Mouse (Mus musculus) embryonic facial prominence, embryonic 14.5 days (tissue): ENCODE data around the gene Trp73. TPM values are rescaled to one million over a fixed set of nuclear protein-coding genes. Genes with fewer than 3 reads are reported as not detected.

ENCODE experiments used
- ATAC-seq: fragments of 200-750 bp; cut with Nextera tagmentation; 2 replicates; pipeline ENCODE4 v1.8.0; 2017; ENCODE audit warnings: low read depth, moderate number of reproducible peaks, moderate TSS enrichment
- DNase-seq: peaks from one replicate; pipeline ENCODE4 v3.0.0-alpha.2; 2015; ENCODE audit warnings: low spot score
- H3K27ac ChIP-seq: fragments of 300-500 bp; sonication (generic); replicated peaks from 2 replicates; pipeline ENCODE4 v1.5.1; 2014; ENCODE audit warnings: low read depth, mild to moderate bottlenecking, low read length, moderate library complexity
- H3K27me3 ChIP-seq: fragments of 300-500 bp; sonication (generic); replicated peaks from 2 replicates; pipeline ENCODE4 v1.6.1; 2014; ENCODE audit warnings: low read length; ENCODE audit not compliant: control insufficient read depth, insufficient read depth
- H3K36me3 ChIP-seq: fragments of 300-500 bp; sonication (generic); 2 replicates; pipeline ENCODE4 v1.6.1; 2014; ENCODE audit warnings: low read length, mixed read lengths; ENCODE audit not compliant: control insufficient read depth, insufficient read depth
- H3K4me1 ChIP-seq: fragments of 300-500 bp; sonication (generic); 2 replicates; pipeline ENCODE4 v1.6.1; 2014; ENCODE audit warnings: antibody characterized with exemption, low read length; ENCODE audit not compliant: control insufficient read depth, insufficient read depth
- H3K4me2 ChIP-seq: fragments of 300-500 bp; sonication (generic); 2 replicates; pipeline ENCODE4 v1.6.1; 2014; ENCODE audit warnings: low read depth, mild to moderate bottlenecking, low read length, moderate library complexity, mixed read lengths
- H3K4me3 ChIP-seq: fragments of 300-500 bp; sonication (generic); 2 replicates; pipeline ENCODE4 v1.5.1; 2014; ENCODE audit warnings: low read depth, mild to moderate bottlenecking, low read length
- H3K9ac ChIP-seq: fragments of 300-500 bp; sonication (generic); 2 replicates; pipeline ENCODE4 v1.6.1; 2014; ENCODE audit warnings: low read depth, mild to moderate bottlenecking, low read length, moderate library complexity, mixed read lengths
- H3K9me3 ChIP-seq: fragments of 300-500 bp; sonication (generic); 2 replicates; pipeline ENCODE4 v1.6.1; 2016; ENCODE audit warnings: low read length; ENCODE audit not compliant: control insufficient read depth
- WGBS: fragments of 180-500 bp; shearing (Covaris S2); extraction: QIAGEN DNeasy Blood & Tissue Kit; methylation state at CpG from one replicate; pipeline ENCODE4 v1.1.7; 2014; 5-methylcytosine and 5-hydroxymethylcytosine counted together
- polyA plus RNA-seq: library from polyadenylated mRNA; unstranded; fragments of >200 nt; fragmentation: Nextera tagmentation; extraction: Ambion mirVana; gene quantifications from 2 replicates; pipeline ENCODE4 v1.2.1, GENCODE M21; 2014

Gene Trp73
- polyA plus RNA-seq, 1 experiment from 2014 or later: 3.5 TPM

DNA sequence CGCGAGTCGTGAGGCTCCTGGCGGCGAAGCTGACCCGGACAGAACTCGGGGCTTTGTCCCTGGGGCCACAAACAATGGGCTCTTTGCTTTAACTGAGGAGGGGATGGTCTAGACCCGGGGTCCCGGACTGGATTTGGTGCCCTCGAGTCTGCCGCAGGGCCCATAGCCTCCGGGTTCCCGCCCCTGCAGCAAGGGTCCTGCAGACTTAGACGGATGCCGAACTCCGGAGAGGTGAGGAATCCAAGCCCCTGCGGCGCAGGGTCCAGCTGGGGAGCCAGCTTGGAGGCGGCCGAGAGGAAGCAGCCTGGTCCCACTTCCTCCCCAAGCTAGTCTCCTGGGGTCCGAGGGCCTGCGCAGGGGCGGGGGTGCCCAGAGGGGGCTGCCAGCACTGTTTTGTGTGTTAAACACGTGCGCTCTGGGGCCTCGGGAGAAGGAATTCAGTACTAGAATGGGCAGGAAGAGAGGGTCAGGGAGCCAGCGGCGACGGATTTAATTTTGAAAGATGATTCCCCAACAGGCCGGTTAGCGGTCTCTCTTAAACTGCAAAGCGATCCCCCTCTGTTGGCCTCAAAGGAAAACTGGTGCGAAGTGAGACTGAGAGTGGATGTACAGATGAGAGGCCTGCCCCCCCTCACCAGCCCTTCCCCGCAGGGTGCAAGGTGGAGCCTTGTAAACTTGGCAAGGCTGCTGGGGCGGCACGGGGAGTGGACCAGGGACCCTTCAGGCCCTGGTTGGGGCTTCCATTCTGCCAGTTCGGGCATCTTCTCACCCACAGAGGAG, 31.3 kb upstream of the Trp73 start:
- peak overlapping the region; percentile 95 for H3K4me2 ChIP-seq
- 1% methylated on average over 34 of the region's 37 CpGs for WGBS
- peak; percentile 53 for ATAC-seq
- no peaks in the 10 kb centered on the region for H3K9me3 ChIP-seq
- H3K4me3 ChIP-seq: peak overlapping the region; percentile 64
- peak; percentile 75 for DNase-seq
- peak overlapping the region; percentile 12; the same call in 1 of the 2 replicates for H3K27ac ChIP-seq
- no peaks in the 10 kb centered on the region for H3K36me3 ChIP-seq
- peak overlapping the region; percentile 65 for H3K9ac ChIP-seq
- H3K4me1 ChIP-seq: peaks cover 20% of the 10 kb centered on the region
- H3K27me3 ChIP-seq: peaks cover 10% of the 10 kb centered on the region; the same call in 1 of the 2 replicates

DNA sequence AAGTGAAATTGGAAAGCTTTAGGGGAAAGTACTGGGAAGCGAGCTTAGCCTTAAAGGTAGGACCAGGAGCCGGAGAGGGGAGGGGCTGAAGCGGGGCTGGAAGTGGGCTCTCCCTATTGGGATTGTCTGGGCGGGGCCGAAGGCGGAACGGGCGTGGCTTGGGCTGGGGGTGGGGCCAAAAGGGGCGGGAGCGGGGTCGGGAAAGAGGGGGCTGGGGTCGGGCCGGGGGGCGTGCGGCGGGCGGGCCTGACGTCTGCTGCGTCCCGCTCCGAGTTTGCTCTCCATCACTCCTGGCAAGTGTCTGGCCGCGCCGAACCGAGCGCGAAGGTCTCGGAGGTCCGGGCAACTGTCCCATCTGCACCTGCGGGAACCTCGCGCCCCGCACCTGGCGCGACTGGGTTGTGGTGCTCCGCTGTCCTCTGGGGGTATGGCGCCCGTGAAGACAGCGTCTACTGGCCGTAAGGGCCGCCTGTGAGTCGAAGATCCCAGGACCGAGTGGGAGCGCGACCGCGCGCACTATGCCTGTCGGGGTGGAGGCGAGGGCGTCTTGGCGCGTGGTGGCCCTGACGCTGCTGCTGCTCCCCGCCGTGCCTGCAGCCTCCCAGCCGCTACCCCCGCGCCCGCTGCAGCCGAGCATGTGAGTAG, 30.6 kb upstream of the Trp73 start, which contains the start of gene Megf6:
Gene Megf6 (plus strand): TSS at position 225 of the 645 bp plus-strand sequence.
- WGBS: 2% methylated on average over 12 of the region's 61 CpGs
- H3K36me3 ChIP-seq: no peaks in the 10 kb centered on the region
- H3K4me1 ChIP-seq: peaks cover 20% of the 10 kb centered on the region
- peak within 1 kb of the TSS; percentile 64 for H3K4me3 ChIP-seq
- peak within 1 kb of the TSS; percentile 95 for H3K4me2 ChIP-seq
- peak within 1 kb of the TSS; percentile 65 for H3K9ac ChIP-seq
- peaks cover 10% of the 10 kb centered on the region; the same call in 1 of the 2 replicates for H3K27me3 ChIP-seq
- H3K9me3 ChIP-seq: no peaks in the 10 kb centered on the region
- DNase-seq (peak; percentile 88), ATAC-seq (peak; percentile 88)
- H3K27ac ChIP-seq: peak within 1 kb of the TSS; percentile 12; the same call in 1 of the 2 replicates

DNA sequence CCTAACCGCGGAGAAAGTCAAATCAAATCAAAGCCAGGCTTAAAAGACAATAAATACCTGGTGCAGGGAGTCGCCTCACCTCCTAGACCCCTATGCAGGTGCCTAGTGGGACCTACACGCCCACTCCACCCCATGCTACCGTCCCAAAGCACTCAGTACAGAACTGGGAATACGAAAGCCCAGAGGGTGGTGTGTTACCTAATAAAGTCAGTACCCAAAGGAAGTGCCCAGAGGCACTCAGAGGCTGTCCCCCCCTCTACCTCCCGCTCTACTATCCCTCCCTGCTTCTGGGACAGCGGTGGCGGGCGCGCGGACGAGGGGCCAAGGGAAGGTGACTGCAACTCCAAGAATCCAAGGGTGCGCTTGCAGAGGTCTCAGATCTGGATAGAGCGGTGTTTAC, 30.0 kb upstream of the Trp73 start:
- DNase-seq (no peak), ATAC-seq (no peak; the same call in none of the 2 replicates)
- Histone ChIP-seq H3K9me3 (no peaks in the 10 kb centered on the region), H3K9ac (peak overlapping the region; percentile 65), H3K27me3 (peaks cover 10% of the 10 kb centered on the region; the same call in 1 of the 2 replicates), H3K4me1 (peaks cover 20% of the 10 kb centered on the region), H3K4me2 (peak overlapping the region; percentile 95), H3K4me3 (peak overlapping the region; percentile 64), H3K36me3 (no peaks in the 10 kb centered on the region), H3K27ac (no peak overlapping the region)
- WGBS: 2% methylated on average over 15 of the region's 15 CpGs

DNA sequence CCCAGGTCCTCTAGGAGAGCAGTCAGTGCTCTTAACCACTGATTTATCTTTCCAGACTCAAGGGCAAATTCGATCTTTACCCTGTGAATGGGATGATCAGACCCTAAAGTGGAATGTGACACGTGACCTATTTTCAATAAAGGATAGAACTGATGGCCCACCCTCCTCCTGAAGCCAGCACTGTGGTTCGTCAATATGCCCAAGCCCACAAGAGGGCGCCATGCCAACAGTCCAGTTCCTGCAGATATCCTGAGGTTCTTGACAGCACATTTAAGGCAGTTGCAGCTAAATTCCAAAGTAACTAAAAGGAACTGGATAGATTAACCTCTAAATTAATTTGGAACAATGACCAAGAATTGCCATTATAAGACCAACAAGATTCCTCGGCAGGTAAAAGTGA, 27.0 kb upstream of the Trp73 start:
- no peak overlapping the region for H3K4me2 ChIP-seq
- H3K4me1 ChIP-seq: peaks cover 12% of the 10 kb centered on the region
- no peak overlapping the region for H3K9ac ChIP-seq
- no peaks in the 10 kb centered on the region for H3K9me3 ChIP-seq
- 23% methylated on average over 5 of the region's 5 CpGs for WGBS
- H3K4me3 ChIP-seq: no peak overlapping the region
- H3K36me3 ChIP-seq: no peaks in the 10 kb centered on the region
- peaks cover 10% of the 10 kb centered on the region; the same call in 1 of the 2 replicates for H3K27me3 ChIP-seq
- no peak for ATAC-seq
- DNase-seq: peak; percentile 51
- no peak overlapping the region for H3K27ac ChIP-seq

DNA sequence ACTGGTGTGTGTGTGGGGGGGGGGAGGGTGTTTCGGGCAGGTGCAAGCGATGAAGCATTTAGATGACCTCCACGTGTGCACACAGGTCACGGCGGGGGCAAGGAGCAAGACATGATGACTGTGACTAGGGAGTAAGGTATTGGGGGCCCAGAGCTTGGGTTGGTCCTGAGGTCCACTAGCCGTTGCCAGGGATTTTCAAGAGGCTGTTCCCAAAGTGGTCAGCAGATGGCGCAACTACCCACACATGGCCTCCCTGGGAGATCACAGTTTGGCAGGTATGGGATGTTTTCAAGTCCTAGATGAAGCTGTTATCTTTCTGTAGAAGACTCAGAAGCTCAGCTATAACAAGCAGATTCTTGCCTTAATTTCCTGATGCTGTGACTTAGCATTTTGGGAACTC, 23.3 kb upstream of the Trp73 start:
- ATAC-seq (no peak), DNase-seq (peak; percentile 78)
- 15% methylated on average over 7 of the region's 7 CpGs for WGBS
- Histone ChIP-seq H3K4me2 (no peak overlapping the region), H3K27ac (no peak overlapping the region), H3K27me3 (no peaks in the 10 kb centered on the region), H3K4me3 (no peak overlapping the region), H3K9ac (no peak overlapping the region), H3K36me3 (peaks cover 5% of the 10 kb centered on the region), H3K9me3 (no peaks in the 10 kb centered on the region), H3K4me1 (peaks cover 4% of the 10 kb centered on the region; the same call in 1 of the 2 replicates)

DNA sequence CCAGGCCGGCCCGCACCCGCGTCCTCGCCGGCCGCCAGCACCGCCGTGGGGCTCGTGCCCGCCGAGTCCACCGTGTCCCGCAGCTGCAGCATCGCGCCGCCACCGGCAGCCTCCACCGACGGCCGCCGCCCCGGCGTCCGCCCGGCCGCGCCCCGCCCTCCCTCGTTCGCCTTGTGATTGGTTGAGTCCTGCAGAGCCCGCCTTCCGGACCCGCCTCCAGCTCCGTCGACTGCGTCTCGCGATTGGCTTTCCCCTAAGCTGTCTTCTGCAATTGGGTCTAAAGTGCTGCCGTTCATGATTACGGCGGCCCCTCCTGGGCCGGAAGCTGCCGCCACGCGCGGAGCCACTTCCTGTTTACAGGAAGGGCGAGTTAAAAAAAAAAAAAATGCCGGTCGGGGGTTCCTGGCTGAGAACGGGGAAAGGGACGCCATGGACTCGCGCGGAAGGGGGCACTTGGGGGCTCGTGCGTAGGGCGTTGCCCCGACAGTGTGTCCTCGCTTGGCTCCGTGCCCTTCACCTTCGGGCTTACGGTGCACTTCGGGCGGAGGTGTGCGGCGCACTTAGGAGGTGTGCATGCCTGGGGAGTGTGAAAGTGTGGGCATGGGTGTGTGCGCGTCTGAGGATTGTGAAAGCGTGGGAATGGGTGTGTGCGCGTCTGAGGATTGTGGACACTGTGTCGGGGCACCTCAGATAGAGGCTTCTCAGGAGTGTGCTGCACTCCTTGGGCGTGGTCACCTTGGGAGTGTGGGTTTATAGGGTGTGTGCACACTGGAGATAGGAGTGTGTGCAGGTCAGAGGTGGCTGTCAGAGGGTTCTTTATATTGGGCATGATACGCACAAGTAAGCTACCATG, 20.8 kb upstream of the Trp73 start, which contains the start of gene Tprgl:
Gene Tprgl (minus strand): TSS at position 129 of the 853 bp plus-strand sequence.
- Histone ChIP-seq H3K4me1 (peaks cover 4% of the 10 kb centered on the region; the same call in 1 of the 2 replicates), H3K27me3 (no peaks in the 10 kb centered on the region), H3K27ac (0 out of 2 replicates have a peak within 1 kb of the TSS, but pooled peaks have one; percentile 52), H3K9ac (peak within 1 kb of the TSS; percentile 81), H3K4me2 (peak within 1 kb of the TSS; percentile 88), H3K9me3 (no peaks in the 10 kb centered on the region), H3K4me3 (peak within 1 kb of the TSS; percentile 93), H3K36me3 (peaks cover 30% of the 10 kb centered on the region)
- peak; percentile 98 for ATAC-seq
- 1% methylated on average over 60 of the region's 75 CpGs for WGBS
- peak; percentile 99 for DNase-seq

DNA sequence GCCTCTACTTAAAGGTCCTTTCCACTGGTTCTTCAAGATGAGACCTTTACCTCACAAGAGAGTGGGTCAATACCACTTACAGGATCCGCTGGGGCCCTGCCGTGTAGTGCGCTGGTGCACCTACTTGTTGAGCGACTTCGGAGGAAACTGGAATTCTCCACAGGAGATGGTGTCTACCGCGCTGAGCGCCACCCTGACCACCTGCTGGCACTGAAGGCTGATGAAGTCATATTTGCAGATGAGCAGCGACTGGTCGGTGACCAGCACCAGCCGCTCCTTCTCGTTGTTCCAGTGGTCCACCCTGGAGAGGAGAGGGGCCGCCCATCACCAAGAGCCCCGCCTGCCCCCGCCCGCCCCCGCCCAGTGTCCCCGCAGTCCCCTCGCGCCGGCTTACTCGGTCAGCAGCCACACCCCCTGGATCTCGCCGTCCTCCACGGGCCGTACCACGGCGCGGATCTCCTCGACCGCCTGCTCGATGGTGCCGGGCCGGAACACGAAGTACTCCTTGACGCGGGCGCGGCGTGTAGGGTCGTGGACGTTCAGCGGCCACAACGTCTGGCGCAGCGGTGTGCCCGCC, 20.0 kb upstream of the Trp73 start:
- Histone ChIP-seq H3K9me3 (no peaks in the 10 kb centered on the region), H3K4me1 (peaks cover 4% of the 10 kb centered on the region; the same call in 1 of the 2 replicates), H3K4me3 (peak overlapping the region; percentile 93), H3K36me3 (peaks cover 37% of the 10 kb centered on the region), H3K9ac (peak overlapping the region; percentile 81), H3K4me2 (peak overlapping the region; percentile 88), H3K27me3 (no peaks in the 10 kb centered on the region), H3K27ac (0 out of 2 replicates have a peak overlapping the region, but pooled peaks have one; percentile 52)
- ATAC-seq: peak; percentile 56
- DNase-seq: peak; percentile 26
- WGBS: 2% methylated on average over 35 of the region's 47 CpGs
